Mouse (Mus musculus): ENCODE results near the gene Ifngr2. TPM values are rescaled to one million over a fixed set of nuclear protein-coding genes. Genes with fewer than 3 reads are reported as not detected.

The Ifngr2 gene
- polyA plus RNA-seq, 1 experiment from 2014 or later, result 44.2 TPM

DNA sequence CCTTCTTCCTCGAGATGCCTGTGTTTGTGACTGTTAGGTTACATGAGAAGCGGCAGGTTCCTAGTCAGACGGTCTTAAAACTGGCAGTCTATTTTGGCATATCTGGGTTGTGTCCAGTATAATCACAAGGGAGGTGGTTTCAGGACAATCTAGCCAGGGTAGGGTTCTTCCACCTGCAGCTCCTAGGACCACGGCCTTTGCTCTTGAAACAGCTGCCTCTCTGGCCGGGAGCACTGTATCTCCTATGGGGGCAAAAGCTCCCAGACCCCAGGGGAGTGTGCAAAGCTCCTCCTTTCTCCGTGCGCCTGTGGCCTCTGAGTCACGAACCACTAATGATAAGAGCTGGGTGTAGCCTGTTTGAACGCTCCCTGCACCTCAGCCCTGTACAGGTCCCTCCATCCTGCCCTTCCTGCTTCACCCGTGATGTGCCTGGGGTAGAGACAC lies 4.2 kb downstream of the Ifngr2 start:
- no peak for ATAC-seq (ENCODE audit: insufficient number of reproducible peaks, insufficient read depth, low FRiP score, low TSS enrichment, low read depth)
- Histone ChIP-seq H3K9ac (replicated peaks) (no peak overlapping the region), H3K36me3 (peaks cover 19% of the 10 kb centered on the region; the same call in 1 of the 2 replicates), H3K4me1 (replicated peaks) (peaks cover 33% of the 10 kb centered on the region), H3K4me3 (replicated peaks) (no peak overlapping the region), H3K9me3 (no peaks in the 10 kb centered on the region), H3K4me2 (no peak overlapping the region), H3K27ac (no peak overlapping the region), H3K27me3 (no peaks in the 10 kb centered on the region)
- WGBS, result 79% methylated on average over 10 of the region's 10 CpGs

DNA sequence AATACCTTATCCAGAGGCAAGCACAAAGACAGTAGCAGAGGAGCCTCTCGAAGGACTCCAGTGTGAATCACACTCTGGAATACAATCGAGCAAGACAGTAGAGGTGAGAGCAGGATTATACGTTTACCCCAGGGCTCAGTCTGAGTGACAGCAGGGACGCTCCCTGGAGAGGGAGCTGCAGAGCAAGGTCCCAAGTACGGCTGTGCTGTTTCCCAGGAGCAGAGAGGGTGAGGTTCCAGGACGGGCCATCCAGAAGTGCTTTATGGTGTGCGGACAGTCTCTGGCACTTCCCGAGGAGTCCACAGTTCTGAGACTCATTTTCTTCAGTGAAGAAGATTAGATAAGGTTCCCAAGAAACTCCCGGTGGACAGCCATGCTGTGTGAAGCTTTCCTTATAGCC lies 5.2 kb downstream of the Ifngr2 start:
- Histone ChIP-seq H3K9ac (replicated peaks) (no peak overlapping the region), H3K4me1 (replicated peaks) (peaks cover 32% of the 10 kb centered on the region), H3K4me3 (replicated peaks) (no peak overlapping the region), H3K27me3 (no peaks in the 10 kb centered on the region), H3K36me3 (peaks cover 19% of the 10 kb centered on the region; the same call in 1 of the 2 replicates), H3K9me3 (no peaks in the 10 kb centered on the region), H3K27ac (no peak overlapping the region), H3K4me2 (no peak overlapping the region)
- no peak for ATAC-seq (ENCODE audit: insufficient number of reproducible peaks, insufficient read depth, low FRiP score, low TSS enrichment, low read depth)
- 61% methylated on average over 9 of the region's 9 CpGs for WGBS

DNA sequence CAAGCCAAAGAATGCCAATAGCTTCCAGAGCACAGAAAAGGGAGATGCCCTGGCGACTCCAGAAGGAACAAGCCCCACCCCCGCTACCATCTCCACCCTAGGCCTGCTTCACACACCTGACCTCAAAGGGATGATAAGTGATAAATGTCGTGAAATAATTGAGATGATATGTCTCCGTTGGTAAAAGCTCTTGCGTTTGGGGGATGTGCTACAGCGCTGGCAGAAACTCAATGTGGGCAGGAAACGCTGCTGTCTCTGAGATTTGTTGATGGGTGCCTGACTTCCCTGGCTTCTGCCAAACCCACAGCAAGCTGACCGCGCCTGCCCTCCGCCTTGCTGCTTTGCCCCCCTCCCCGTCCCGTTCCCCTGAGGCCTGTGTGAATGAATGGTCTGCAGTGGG lies 6.8 kb downstream of the Ifngr2 start:
- Histone ChIP-seq H3K4me2 (no peak overlapping the region), H3K27me3 (no peaks in the 10 kb centered on the region), H3K4me3 (replicated peaks) (no peak overlapping the region), H3K4me1 (replicated peaks) (peaks cover 23% of the 10 kb centered on the region), H3K9me3 (no peaks in the 10 kb centered on the region), H3K9ac (replicated peaks) (no peak overlapping the region; the same call in 1 of the 2 replicates), H3K36me3 (peaks cover 30% of the 10 kb centered on the region), H3K27ac (no peak overlapping the region)
- no peak for ATAC-seq (ENCODE audit: insufficient number of reproducible peaks, insufficient read depth, low FRiP score, low TSS enrichment, low read depth)
- 54% methylated on average over 12 of the region's 12 CpGs for WGBS

DNA sequence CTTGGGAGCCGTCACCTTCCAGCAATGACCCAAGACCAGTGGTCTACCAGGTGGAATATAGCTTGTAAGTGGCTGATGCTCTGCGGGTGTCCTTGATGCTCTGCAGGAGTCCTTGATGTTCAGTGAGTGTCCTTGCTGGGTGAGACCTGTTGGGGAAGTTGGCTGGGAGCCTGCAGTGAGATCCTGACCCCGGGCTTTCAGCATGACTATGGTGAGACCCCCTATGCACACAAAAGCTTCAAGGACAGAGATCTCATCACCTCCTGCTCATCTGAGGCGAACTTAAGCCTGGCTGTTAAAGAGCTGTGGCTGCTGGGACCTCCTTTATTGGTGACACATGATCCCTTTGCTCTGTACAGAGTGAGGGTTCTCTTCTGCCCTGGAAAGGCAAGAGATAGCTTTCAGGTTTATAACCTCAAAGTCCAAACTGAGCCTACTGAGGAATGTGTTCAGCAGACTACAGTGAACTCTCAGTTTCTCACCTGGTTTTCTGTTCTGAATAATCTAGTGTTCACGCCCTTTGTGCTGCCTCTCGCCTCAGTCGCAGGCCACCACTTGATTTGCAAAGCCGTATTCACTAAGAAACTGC lies 8.2 kb downstream of the Ifngr2 start:
- H3K36me3 ChIP-seq, result peaks cover 42% of the 10 kb centered on the region
- peaks cover 12% of the 10 kb centered on the region for H3K4me1 ChIP-seq (replicated peaks)
- H3K9me3 ChIP-seq, result no peaks in the 10 kb centered on the region
- 84% methylated on average over 8 of the region's 8 CpGs for WGBS
- no peak for ATAC-seq (ENCODE audit: insufficient number of reproducible peaks, insufficient read depth, low FRiP score, low TSS enrichment, low read depth)
- no peak overlapping the region for H3K9ac ChIP-seq (replicated peaks)
- H3K4me3 ChIP-seq (replicated peaks), result no peak overlapping the region
- no peak overlapping the region for H3K4me2 ChIP-seq
- no peak overlapping the region for H3K27ac ChIP-seq
- H3K27me3 ChIP-seq, result no peaks in the 10 kb centered on the region

DNA sequence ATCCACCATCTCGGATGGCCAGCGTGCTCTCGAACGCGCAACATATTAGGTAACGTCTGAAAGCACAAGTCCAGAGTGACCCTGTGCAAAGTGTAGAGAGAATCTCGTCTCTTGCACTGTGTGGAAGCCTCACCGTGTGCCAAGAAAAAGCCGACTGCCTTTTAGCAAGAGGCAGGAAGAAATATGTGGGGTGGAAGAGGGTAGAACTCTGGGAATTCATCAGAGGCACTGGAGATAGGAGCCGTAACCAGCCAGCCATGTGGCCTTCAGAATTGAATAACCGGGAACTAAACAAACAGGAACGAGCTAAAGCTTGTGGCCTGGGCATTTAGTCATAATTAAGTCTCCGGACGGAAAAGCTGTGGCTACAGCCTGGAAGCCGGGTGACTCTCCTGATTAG lies 9.8 kb downstream of the Ifngr2 start:
- H3K4me2 ChIP-seq, result no peak overlapping the region
- no peak overlapping the region for H3K27ac ChIP-seq
- 66% methylated on average over 15 of the region's 15 CpGs for WGBS
- no peaks in the 10 kb centered on the region for H3K9me3 ChIP-seq
- peaks cover 54% of the 10 kb centered on the region for H3K36me3 ChIP-seq
- H3K27me3 ChIP-seq, result no peaks in the 10 kb centered on the region
- H3K4me1 ChIP-seq (replicated peaks), result peaks cover 12% of the 10 kb centered on the region
- ATAC-seq (ENCODE audit: insufficient number of reproducible peaks, insufficient read depth, low FRiP score, low TSS enrichment, low read depth), result no peak
- no peak overlapping the region for H3K4me3 ChIP-seq (replicated peaks)
- H3K9ac ChIP-seq (replicated peaks), result no peak overlapping the region

DNA sequence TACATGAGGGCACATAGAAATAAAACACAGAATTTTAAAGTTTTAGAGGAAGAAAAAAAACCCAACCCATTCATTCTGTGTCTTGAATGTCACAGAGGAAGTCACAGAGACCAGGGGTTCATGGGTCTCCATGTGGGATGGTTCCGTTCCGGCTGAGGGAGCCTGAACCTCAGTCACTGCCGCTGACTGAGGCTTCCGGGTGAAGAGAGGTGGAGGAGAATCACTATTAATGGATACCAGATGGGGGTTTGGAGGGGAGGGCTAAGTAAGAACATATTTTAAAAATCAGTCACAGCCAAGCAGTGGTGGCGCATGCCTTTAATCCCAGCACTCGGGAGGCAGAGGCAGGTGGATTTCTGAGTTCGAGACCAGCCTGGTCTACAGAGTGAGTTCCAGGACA lies 10.3 kb downstream of the Ifngr2 start:
- H3K4me3 ChIP-seq (replicated peaks), result no peak overlapping the region
- 40% methylated on average over 7 of the region's 7 CpGs for WGBS
- no peak overlapping the region for H3K27ac ChIP-seq
- H3K36me3 ChIP-seq, result peaks cover 55% of the 10 kb centered on the region
- no peak overlapping the region for H3K9ac ChIP-seq (replicated peaks)
- ATAC-seq (ENCODE audit: insufficient number of reproducible peaks, insufficient read depth, low FRiP score, low TSS enrichment, low read depth), result no peak
- no peaks in the 10 kb centered on the region for H3K9me3 ChIP-seq
- H3K4me2 ChIP-seq, result no peak overlapping the region
- no peaks in the 10 kb centered on the region for H3K27me3 ChIP-seq
- peaks cover 12% of the 10 kb centered on the region for H3K4me1 ChIP-seq (replicated peaks)

DNA sequence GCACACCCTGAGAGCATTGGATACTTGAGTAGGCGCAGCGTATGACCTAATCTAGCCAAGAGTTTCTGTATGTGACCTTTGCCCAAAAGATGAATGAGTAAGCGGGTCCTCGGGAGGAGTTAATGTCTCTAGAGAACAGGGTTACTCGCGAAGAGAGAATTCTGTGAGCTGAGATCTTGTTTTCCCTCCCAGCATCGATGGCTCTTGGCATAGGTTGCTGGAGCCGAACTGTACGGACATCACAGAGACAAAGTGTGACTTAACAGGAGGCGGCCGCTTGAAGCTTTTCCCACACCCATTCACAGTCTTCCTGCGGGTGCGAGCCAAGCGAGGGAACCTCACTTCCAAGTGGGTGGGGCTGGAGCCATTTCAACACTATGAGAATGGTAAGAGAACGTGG lies 10.8 kb downstream of the Ifngr2 start:
- ATAC-seq (ENCODE audit: insufficient number of reproducible peaks, insufficient read depth, low FRiP score, low TSS enrichment, low read depth), result no peak
- H3K4me2 ChIP-seq, result no peak overlapping the region
- H3K36me3 ChIP-seq, result peaks cover 59% of the 10 kb centered on the region
- H3K4me1 ChIP-seq (replicated peaks), result peaks cover 12% of the 10 kb centered on the region
- H3K9ac ChIP-seq (replicated peaks), result no peak overlapping the region
- no peak overlapping the region for H3K27ac ChIP-seq
- H3K27me3 ChIP-seq, result no peaks in the 10 kb centered on the region
- 95% methylated on average over 15 of the region's 15 CpGs for WGBS
- H3K4me3 ChIP-seq (replicated peaks), result no peak overlapping the region
- no peaks in the 10 kb centered on the region for H3K9me3 ChIP-seq

DNA sequence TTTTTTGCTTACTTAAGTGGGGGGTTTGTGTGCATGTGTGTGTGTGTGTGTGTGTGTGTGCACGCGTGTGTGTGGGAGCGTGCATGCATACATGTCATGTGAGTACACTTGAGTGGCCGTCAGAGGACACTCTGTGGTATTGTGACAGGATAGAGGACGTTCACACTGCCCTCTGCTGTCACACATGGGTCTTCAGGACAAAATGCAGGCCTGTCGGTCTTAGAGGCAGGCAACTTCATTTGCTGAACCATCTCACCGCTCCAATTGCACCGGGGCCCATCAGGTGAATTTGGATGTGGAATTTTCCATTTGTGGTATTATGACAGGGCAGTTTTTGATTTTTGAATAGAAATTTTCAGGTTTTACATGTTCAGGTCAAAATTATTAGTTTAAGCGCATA lies 14.2 kb downstream of the Ifngr2 start:
- 60% methylated on average over 9 of the region's 9 CpGs for WGBS
- H3K36me3 ChIP-seq, result peaks cover 68% of the 10 kb centered on the region
- H3K27me3 ChIP-seq, result no peaks in the 10 kb centered on the region
- H3K9me3 ChIP-seq, result no peaks in the 10 kb centered on the region
- no peak overlapping the region for H3K27ac ChIP-seq
- no peak overlapping the region for H3K9ac ChIP-seq (replicated peaks)
- no peak overlapping the region for H3K4me3 ChIP-seq (replicated peaks)
- H3K4me2 ChIP-seq, result no peak overlapping the region
- H3K4me1 ChIP-seq (replicated peaks), result peaks cover 6% of the 10 kb centered on the region
- ATAC-seq (ENCODE audit: insufficient number of reproducible peaks, insufficient read depth, low FRiP score, low TSS enrichment, low read depth), result no peak

DNA sequence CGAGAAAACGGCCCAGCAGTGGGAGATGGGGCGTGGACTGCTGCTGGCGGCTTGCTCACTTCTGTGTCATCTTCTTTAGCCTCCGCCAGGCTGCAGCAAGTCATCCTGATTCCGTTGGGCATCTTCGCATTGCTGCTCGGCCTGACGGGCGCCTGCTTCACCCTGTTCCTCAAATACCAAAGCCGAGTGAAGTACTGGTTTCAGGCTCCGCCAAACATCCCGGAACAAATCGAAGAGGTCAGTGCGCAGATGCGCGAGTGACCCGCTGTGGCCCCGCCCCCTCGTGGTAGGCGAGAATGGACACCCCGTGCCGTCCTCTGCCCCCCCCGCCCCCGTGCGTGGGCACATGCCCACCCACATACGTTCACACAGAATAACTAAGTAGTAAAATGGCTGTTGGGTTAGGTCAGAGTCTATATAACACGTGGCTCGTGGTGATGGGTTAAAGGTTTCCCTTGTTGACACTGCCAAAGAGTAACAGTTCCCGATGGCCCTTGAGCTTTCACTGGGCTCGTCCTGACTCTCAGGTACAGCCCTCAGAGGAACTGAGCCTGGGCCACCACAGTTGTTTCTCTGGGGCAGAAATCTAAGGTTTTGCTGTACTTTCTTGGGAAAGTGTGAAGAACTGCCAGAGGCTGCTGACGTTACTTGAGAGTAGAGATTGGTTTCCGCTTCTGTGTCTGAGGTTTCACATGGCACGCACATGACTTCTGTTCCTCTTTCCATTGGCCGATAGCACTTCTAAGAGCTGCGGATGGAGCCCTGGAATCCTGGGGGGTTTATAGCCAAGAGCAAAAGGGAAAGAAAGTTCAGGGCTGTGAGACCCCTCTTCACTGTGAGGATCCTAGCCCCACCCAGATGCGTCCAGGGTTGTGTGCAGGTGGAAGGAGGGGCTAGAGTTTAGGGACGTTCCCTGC lies 14.9 kb downstream of the Ifngr2 start:
- no peak overlapping the region for H3K4me2 ChIP-seq
- 75% methylated on average over 38 of the region's 38 CpGs for WGBS
- H3K4me3 ChIP-seq (replicated peaks), result no peak overlapping the region
- no peak overlapping the region for H3K9ac ChIP-seq (replicated peaks)
- peaks cover 9% of the 10 kb centered on the region; the same call in 1 of the 2 replicates for H3K4me1 ChIP-seq (replicated peaks)
- H3K27me3 ChIP-seq, result no peaks in the 10 kb centered on the region
- no peaks in the 10 kb centered on the region for H3K9me3 ChIP-seq
- H3K27ac ChIP-seq, result no peak overlapping the region
- H3K36me3 ChIP-seq, result peaks cover 67% of the 10 kb centered on the region
- no peak for ATAC-seq (ENCODE audit: insufficient number of reproducible peaks, insufficient read depth, low FRiP score, low TSS enrichment, low read depth)

DNA sequence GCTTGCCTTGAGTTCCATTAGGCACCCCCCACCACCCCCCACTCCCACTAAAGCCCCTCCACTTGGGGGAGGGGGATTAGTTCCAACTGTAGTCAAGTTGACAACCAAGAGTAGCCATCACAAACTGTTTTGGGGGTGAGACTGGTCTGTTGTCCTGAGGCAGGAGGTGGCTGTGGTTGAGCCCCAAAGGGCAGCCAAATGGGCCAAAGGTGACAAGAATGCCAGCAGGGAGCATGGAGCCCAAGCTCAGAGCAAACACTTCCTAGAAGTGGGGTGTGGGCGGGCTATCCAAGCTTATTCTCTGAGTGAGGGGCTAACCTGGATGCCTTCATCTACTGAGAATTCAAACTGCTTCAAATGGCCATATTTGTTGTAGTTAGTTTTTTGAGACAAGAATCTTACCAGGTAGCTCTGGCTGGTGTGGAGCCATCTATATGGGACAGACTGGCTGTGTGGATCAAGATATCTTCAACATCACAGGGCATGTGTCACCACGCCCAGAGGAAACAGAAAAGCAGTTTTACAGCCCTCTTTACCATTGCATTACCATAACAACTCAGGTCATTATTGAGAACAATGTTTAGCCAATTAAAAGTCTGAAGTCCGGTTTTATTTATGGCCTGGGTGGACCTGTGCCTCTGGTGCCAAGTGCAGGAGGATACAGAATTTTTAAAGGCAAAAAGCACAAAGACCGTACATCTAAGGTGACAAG lies 17.9 kb downstream of the Ifngr2 start:
- 64% methylated on average over 4 of the region's 4 CpGs for WGBS
- Histone ChIP-seq H3K4me3 (replicated peaks) (no peak overlapping the region), H3K27me3 (no peaks in the 10 kb centered on the region), H3K4me2 (no peak overlapping the region), H3K9me3 (no peaks in the 10 kb centered on the region), H3K27ac (no peak overlapping the region), H3K9ac (replicated peaks) (no peak overlapping the region), H3K4me1 (replicated peaks) (peaks cover 5% of the 10 kb centered on the region; the same call in 1 of the 2 replicates), H3K36me3 (peaks cover 46% of the 10 kb centered on the region)
- ATAC-seq (ENCODE audit: insufficient number of reproducible peaks, insufficient read depth, low FRiP score, low TSS enrichment, low read depth), result no peak

DNA sequence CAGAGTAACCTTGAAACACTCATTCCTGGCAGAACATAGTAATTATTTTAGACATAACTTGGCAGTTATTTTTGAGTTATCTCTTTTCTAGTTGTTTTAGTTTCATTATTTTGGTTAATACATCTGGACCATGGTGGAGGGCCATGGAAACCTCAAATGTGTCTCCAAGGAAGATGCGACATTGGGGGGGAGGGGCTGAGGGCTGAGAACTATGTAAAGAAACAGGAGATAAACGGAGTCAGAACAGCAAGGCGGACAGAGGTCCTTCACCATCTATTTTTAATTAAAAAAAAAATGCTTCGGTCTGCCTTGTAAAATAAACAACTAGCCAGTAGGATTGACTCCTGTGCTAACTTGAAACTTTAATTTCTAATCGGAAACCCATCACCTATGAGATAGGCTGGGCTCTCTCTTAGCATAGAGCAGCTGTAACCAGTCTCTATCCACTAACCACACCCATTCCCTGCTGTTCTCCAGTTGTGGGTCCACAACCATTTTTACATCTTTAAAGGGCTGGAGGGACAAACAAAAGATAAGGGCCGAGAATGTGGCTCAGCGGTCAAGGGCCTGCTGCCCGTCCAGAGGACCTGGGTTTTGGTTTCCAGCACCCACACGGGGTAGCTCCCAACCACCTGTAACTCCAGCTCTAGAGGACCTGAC lies 18.6 kb downstream of the Ifngr2 start:
- no peak for ATAC-seq (ENCODE audit: insufficient number of reproducible peaks, insufficient read depth, low FRiP score, low TSS enrichment, low read depth)
- Histone ChIP-seq H3K9me3 (no peaks in the 10 kb centered on the region), H3K9ac (replicated peaks) (no peak overlapping the region), H3K36me3 (peaks cover 41% of the 10 kb centered on the region), H3K4me3 (replicated peaks) (no peak overlapping the region), H3K4me2 (no peak overlapping the region), H3K27me3 (no peaks in the 10 kb centered on the region), H3K27ac (no peak overlapping the region), H3K4me1 (replicated peaks) (peaks cover 5% of the 10 kb centered on the region; the same call in 1 of the 2 replicates)
- 67% methylated on average over 9 of the region's 9 CpGs for WGBS

Measured in limb, embryonic 12.5 days (tissue).